12 mouse cellular contexts compared by ENCODE assay signal in the genomic region with DNA sequence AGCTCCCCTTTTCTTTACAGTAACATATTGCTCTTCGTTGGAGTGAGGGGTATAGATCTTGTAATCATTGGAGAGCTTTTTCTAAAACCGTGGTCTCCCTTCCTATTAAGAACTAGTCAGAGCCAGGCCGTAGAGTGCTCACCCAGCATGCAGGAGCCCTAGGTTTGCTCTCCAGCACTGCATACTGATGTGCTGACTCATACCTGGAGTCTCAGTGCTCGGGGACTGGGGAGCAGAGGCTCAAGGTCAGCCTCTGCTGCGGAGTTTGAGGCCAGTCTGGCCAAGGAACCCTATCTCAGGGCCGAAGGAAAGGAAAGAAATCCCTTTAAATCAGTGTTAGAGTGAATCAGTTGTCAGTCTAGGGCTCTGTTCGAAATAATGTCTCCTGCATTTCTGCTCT. TPM values are rescaled to one million over a fixed set of nuclear protein-coding genes. Genes with fewer than 3 reads are reported as not detected.
DNase-seq lines count a peak whose midpoint lies in the region; ATAC-seq lines count a peak whose summit lies in the region.
"Had no signal": no experiment of that assay in that cellular context is flagged by ENCODE, and none has a peak within 500 bp of the region (broad histone marks: within the 10 kb centered on the region; RNA-seq: fewer than 3 reads in every experiment).

No protein-coding gene starts in this region.

- peak; percentile 91 for DNase-seq in heart, adult 11 months
- no peak for DNase-seq in heart, postnatal 4 days
- DNase-seq in urinary bladder, postnatal 25 days (ENCODE audit: low spot score): peak; percentile 28
- DNase-seq in urinary bladder, postnatal 4 days (ENCODE audit: low spot score in 2 of 2): no peak
- peak; percentile 73 to 76 for DNase-seq in kidney, adult 8-10 months
- no peak for DNase-seq in right cerebral cortex, adult 18-20 months
- DNase-seq: cerebellum, adult 2 months; left cerebral cortex, postnatal 4 days had no signal

- no peak for ATAC-seq in megakaryocyte-erythroid progenitor cell, adult 5-6 weeks (replicated peaks; ENCODE audit: low FRiP score, low TSS enrichment, poor library complexity, severe bottlenecking)
- no peak for ATAC-seq in frontal cortex, adult (ENCODE audit: low TSS enrichment)
- ATAC-seq: midbrain, embryonic 13.5 days had no signal

RNA-seq across cellular contexts. Expression of gene Mllt11, which starts 0.8 kb away (rescaled TPM):
- 1 to 10 TPM; 7.4 to 8.1 TPM for total RNA-seq in heart, postnatal 4 days (2021)
- total RNA-seq in megakaryocyte-erythroid progenitor cell, adult 5-6 weeks (2014; fragmentation: Nextera tagmentation): 6.0 and 6.9 TPM in 2 replicates
- total RNA-seq in megakaryocyte-erythroid progenitor cell, adult 5-6 weeks (2017): 1.9 and 3.6 TPM in 2 replicates

RNA-seq across cellular contexts. Expression of gene Cdc42se1, which starts 4.2 kb away (rescaled TPM):
- total RNA-seq in heart, postnatal 4 days (2021): 10 to 100 TPM; 45.2 to 45.9 TPM
- 69.0 and 127 TPM in 2 replicates for total RNA-seq in megakaryocyte-erythroid progenitor cell, adult 5-6 weeks (2014; fragmentation: Nextera tagmentation)
- total RNA-seq in megakaryocyte-erythroid progenitor cell, adult 5-6 weeks (2017): 49.5 and 59.1 TPM in 2 replicates

RNA-seq across cellular contexts. Expression of gene Gm128, which starts 8.6 kb away (rescaled TPM):
- total RNA-seq in heart, postnatal 4 days (2021): under 1 TPM in 1 of 2 experiments, not detected in 1; 0.14 TPM
- 0.92 and 2.5 TPM in 2 replicates for total RNA-seq in megakaryocyte-erythroid progenitor cell, adult 5-6 weeks (2014; fragmentation: Nextera tagmentation)
- total RNA-seq in megakaryocyte-erythroid progenitor cell, adult 5-6 weeks (2017): 0.27 TPM in 1 of 2 replicates, not detected in the other
- total RNA-seq: heart, postnatal 36 days; left cerebral cortex, postnatal 4 days had no signal

RNA-seq across cellular contexts. Expression of gene Gabpb2, which starts 15.1 kb away (rescaled TPM):
- 10 to 100 TPM; 16.1 to 16.2 TPM for total RNA-seq in heart, postnatal 4 days (2021)
- total RNA-seq in megakaryocyte-erythroid progenitor cell, adult 5-6 weeks (2014; fragmentation: Nextera tagmentation): 59.0 and 63.9 TPM in 2 replicates
- total RNA-seq in megakaryocyte-erythroid progenitor cell, adult 5-6 weeks (2017): 59.2 and 64.2 TPM in 2 replicates

RNA-seq across cellular contexts. Expression of gene Bnipl, which starts 18.2 kb away (rescaled TPM):
- not detected for total RNA-seq in heart, postnatal 4 days (2021)
- total RNA-seq in megakaryocyte-erythroid progenitor cell, adult 5-6 weeks (2014; fragmentation: Nextera tagmentation): not detected in 2 replicates
- not detected in 2 replicates for total RNA-seq in megakaryocyte-erythroid progenitor cell, adult 5-6 weeks (2017)
- total RNA-seq: heart, postnatal 36 days had no signal

Comparison
In these comparisons a context has a peak if more than half of its experiments do, and no peak if none do; other contexts are left out.
1. DNase-seq: peak in heart, adult 11 months (single experiment), urinary bladder, postnatal 25 days (single experiment) and kidney, adult 8-10 months (2 of 2); none in heart, postnatal 4 days (single experiment), urinary bladder, postnatal 4 days (0 of 2) and right cerebral cortex, adult 18-20 months (single experiment).